Mouse (Mus musculus) midbrain, embryonic 12.5 days (tissue): ENCODE results near the gene Yy2. TPM values are rescaled to one million over a fixed set of nuclear protein-coding genes. Genes with fewer than 3 reads are reported as not detected.

Experiments used
- ATAC-seq: fragments of 200-750 bp; cut with Nextera tagmentation; 2 replicates; pipeline ENCODE4 v1.8.0; 2017; ENCODE audit warnings: low read depth, moderate TSS enrichment, moderate library complexity; ENCODE audit not compliant: low FRiP score
- H3K27ac ChIP-seq: fragments of 300-500 bp; sonication (generic); replicated peaks from 2 replicates; pipeline ENCODE4 v1.5.1; 2016; ENCODE audit warnings: mild to moderate bottlenecking
- H3K27me3 ChIP-seq: fragments of 300-500 bp; sonication (generic); 2 replicates; pipeline ENCODE4 v1.6.1; 2016; ENCODE audit warnings: mild to moderate bottlenecking
- H3K36me3 ChIP-seq: fragments of 300-500 bp; sonication (generic); 2 replicates; pipeline ENCODE4 v1.6.1; 2016
- H3K4me1 ChIP-seq: fragments of 300-500 bp; sonication (generic); 2 replicates; pipeline ENCODE4 v1.6.1; 2016
- H3K4me2 ChIP-seq: fragments of 300-500 bp; sonication (generic); replicated peaks from 2 replicates; pipeline ENCODE4 v1.6.1; 2016; ENCODE audit warnings: mild to moderate bottlenecking, moderate library complexity
- H3K4me3 ChIP-seq: fragments of 300-500 bp; sonication (generic); 2 replicates; pipeline ENCODE4 v1.5.1; 2016; ENCODE audit warnings: mild to moderate bottlenecking
- H3K9ac ChIP-seq: fragments of 300-500 bp; sonication (generic); replicated peaks from 2 replicates; pipeline ENCODE4 v1.6.1; 2016; ENCODE audit warnings: mild to moderate bottlenecking, moderate library complexity
- H3K9me3 ChIP-seq: fragments of 300-500 bp; sonication (generic); 2 replicates; pipeline ENCODE4 v1.6.1; 2016; ENCODE audit warnings: mild to moderate bottlenecking
- WGBS: fragments of 180-500 bp; shearing (Covaris S2); methylation state at CpG from one replicate; pipeline ENCODE4 v1.1.7; 2016; 5-methylcytosine and 5-hydroxymethylcytosine counted together
- polyA plus RNA-seq: library from polyadenylated mRNA; unstranded; fragments of >200 nt; fragmentation: Nextera tagmentation; extraction: Ambion mirVana; gene quantifications from 2 replicates; pipeline ENCODE4 v1.2.1, GENCODE M21; 2016

The Yy2 gene
- 3.6 and 5.6 TPM in 2 replicates for polyA plus RNA-seq

GRCm38 (mm10) chrX:157568840-157569239 lies at the start of gene Yy2:
Gene Yy2 (minus strand): TSS chrX:157568985.
- H3K27ac ChIP-seq: no peak within 1 kb of the TSS
- ATAC-seq: no peak
- no peak within 1 kb of the TSS for H3K4me2 ChIP-seq
- no peaks in the 10 kb centered on the region for H3K9me3 ChIP-seq
- no peaks in the 10 kb centered on the region for H3K36me3 ChIP-seq
- 91% methylated on average over 26 of the region's 26 CpGs for WGBS
- no peak within 1 kb of the TSS for H3K4me3 ChIP-seq
- H3K27me3 ChIP-seq: no peaks in the 10 kb centered on the region
- H3K9ac ChIP-seq: no peak within 1 kb of the TSS
- no peaks in the 10 kb centered on the region for H3K4me1 ChIP-seq

DNA sequence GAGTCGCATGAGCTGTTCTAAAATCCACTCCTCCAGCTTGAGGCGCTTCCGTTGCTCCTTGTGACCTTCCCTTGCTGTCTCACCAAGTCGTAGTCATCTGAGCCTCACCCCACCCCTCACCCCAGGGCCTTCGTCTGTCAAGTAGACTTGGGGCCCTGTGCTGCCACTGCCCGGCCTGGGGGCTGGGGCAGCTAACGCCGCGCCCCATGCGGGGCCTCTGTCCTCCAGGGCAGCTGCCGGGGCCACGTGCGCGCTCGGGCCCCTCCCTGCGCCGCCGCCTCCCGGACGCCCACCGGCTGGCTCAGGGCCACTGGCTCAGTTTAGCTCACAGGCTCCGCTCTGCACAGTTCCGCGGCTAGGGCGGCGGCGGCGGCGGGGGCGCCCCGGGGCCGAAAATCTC lies 44.1 kb upstream of the Yy2 start:
- H3K4me2 ChIP-seq: peak overlapping the region; percentile 39
- H3K9ac ChIP-seq: no peak overlapping the region
- 30% methylated on average over 32 of the region's 32 CpGs for WGBS
- H3K36me3 ChIP-seq: no peaks in the 10 kb centered on the region
- ATAC-seq: peak; percentile 58
- H3K4me1 ChIP-seq: no peaks in the 10 kb centered on the region
- H3K4me3 ChIP-seq: no peak overlapping the region
- no peaks in the 10 kb centered on the region; the same call in 1 of the 2 replicates for H3K27me3 ChIP-seq
- H3K9me3 ChIP-seq: no peaks in the 10 kb centered on the region
- no peak overlapping the region for H3K27ac ChIP-seq

DNA sequence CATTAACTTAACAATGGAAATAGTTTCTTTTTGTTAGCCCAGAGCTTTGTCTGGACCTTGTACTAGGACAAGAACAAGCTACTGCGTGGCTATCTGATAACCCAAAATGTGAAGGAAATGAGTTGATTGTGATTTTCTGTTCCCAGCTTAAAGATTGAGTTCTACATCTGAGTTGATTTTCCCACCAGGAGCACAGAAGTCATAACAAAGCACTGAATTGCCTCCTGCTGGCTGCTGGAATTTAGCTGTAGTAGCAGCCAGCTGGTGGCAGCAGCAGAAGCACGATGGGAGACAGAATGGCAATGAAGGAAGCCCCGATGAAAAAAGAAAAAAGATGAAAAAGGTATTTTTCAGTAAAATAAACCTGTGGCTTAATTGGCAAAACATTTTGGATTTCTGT lies 32.7 kb upstream of the Yy2 start:
- Histone ChIP-seq H3K9me3 (no peaks in the 10 kb centered on the region), H3K4me2 (no peak overlapping the region), H3K36me3 (no peaks in the 10 kb centered on the region), H3K4me3 (no peak overlapping the region), H3K27ac (no peak overlapping the region), H3K4me1 (peaks cover 4% of the 10 kb centered on the region; the same call in 1 of the 2 replicates), H3K9ac (no peak overlapping the region), H3K27me3 (peaks cover 9% of the 10 kb centered on the region)
- no peak for ATAC-seq
- WGBS: 12% methylated on average over 3 of the region's 3 CpGs

- Histone ChIP-seq H3K9me3 (no peaks in the 10 kb centered on the region), H3K4me3 (peak within 1 kb of the TSS; percentile 58), H3K4me2 (peak within 1 kb of the TSS; percentile 51), H3K36me3 (no peaks in the 10 kb centered on the region), H3K4me1 (peaks cover 11% of the 10 kb centered on the region; the same call in 1 of the 2 replicates), H3K9ac (peak within 1 kb of the TSS; percentile 72), H3K27me3 (peaks cover 11% of the 10 kb centered on the region), H3K27ac (peak within 1 kb of the TSS; percentile 80)
- WGBS: 22% methylated on average over 67 of the region's 74 CpGs
- ATAC-seq: peak; percentile 82
Measured at GRCm38 (mm10) chrX:157598186-157598996, 29.6 kb upstream of the Yy2 start, which contains the start of gene Mbtps2. Gene Mbtps2 (minus strand): TSS chrX:157598715.

- Histone ChIP-seq H3K9ac (peak overlapping the region; percentile 72), H3K36me3 (no peaks in the 10 kb centered on the region), H3K4me3 (peak overlapping the region; percentile 58), H3K4me2 (peak overlapping the region; percentile 51), H3K9me3 (no peaks in the 10 kb centered on the region), H3K27me3 (peaks cover 14% of the 10 kb centered on the region), H3K4me1 (peaks cover 11% of the 10 kb centered on the region; the same call in 1 of the 2 replicates), H3K27ac (peak overlapping the region; percentile 80)
- no peak for ATAC-seq
- 22% methylated on average over 17 of the region's 17 CpGs for WGBS
Measured at GRCm38 (mm10) chrX:157597585-157598185, 28.9 kb upstream of the Yy2 start.

DNA sequence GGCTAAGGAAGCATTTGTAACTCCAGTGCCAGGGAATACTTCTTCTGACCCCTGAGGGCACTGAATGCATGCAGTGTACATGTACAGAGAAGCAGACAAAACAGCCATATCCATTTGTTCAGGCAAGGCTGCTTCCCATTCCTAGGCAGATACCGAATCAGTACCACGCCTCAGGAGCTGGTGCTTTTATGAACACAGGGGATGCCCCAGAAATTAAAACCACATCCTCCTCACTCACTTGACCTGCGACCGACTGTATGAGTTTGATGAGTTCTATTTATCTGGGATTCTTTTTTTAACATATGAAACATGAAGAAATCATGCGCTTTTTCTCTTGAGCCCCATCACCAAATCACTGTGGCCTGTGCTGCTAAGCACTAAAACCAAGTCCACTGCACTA lies 28.0 kb upstream of the Yy2 start:
- 88% methylated on average over 5 of the region's 5 CpGs for WGBS
- Histone ChIP-seq H3K36me3 (no peaks in the 10 kb centered on the region), H3K9me3 (no peaks in the 10 kb centered on the region), H3K27ac (no peak overlapping the region), H3K4me3 (0 out of 2 replicates have a peak overlapping the region, but pooled peaks have one; percentile 58), H3K27me3 (peaks cover 15% of the 10 kb centered on the region), H3K4me1 (peaks cover 11% of the 10 kb centered on the region; the same call in 1 of the 2 replicates), H3K9ac (no peak overlapping the region), H3K4me2 (peak overlapping the region; percentile 51)
- no peak for ATAC-seq

DNA sequence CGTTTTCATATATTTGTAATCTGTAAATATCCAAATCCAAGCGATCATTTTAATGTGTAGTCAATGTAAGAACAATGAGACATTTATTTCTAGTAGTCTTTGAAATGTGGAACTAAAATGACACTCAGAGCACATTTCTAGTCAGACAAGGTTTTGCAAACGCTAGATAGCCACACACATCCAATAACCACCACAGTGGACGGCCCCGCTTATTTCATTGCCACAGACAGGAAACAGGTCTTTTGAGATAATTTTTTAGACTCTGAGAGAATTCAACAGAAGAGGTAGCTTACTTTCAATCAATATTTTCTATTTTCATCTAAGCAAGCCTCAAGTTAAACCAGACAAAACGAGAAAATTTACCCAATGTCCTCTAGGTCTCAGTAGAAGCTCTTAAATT lies 27.1 kb upstream of the Yy2 start:
- Histone ChIP-seq H3K9me3 (no peaks in the 10 kb centered on the region), H3K4me3 (no peak overlapping the region), H3K27ac (no peak overlapping the region), H3K9ac (no peak overlapping the region), H3K27me3 (peaks cover 15% of the 10 kb centered on the region), H3K4me1 (peaks cover 11% of the 10 kb centered on the region; the same call in 1 of the 2 replicates), H3K4me2 (no peak overlapping the region), H3K36me3 (no peaks in the 10 kb centered on the region)
- ATAC-seq: no peak
- 85% methylated on average over 6 of the region's 6 CpGs for WGBS

DNA sequence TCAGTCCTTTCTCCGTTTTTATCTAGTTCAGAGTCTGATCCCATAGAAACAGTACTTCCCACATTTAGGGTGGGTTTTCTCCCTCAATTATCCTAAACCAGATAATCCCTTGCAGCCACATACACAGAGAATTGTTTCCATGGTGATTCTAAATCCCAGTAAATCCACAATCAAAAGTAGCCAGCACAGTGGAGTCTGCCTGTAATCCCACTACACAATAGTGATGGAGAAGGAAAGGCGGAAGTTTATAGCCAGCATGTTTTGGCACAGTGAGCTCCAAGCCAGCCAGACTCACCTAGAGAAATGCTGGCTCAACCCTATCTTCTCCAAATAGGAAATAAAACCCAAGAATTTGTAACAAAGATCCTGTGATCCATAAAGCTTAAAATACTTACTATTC lies 25.8 kb upstream of the Yy2 start:
- ATAC-seq: peak; percentile 50
- no peak overlapping the region for H3K4me2 ChIP-seq
- WGBS: 25% methylated on average over 2 of the region's 2 CpGs

DNA sequence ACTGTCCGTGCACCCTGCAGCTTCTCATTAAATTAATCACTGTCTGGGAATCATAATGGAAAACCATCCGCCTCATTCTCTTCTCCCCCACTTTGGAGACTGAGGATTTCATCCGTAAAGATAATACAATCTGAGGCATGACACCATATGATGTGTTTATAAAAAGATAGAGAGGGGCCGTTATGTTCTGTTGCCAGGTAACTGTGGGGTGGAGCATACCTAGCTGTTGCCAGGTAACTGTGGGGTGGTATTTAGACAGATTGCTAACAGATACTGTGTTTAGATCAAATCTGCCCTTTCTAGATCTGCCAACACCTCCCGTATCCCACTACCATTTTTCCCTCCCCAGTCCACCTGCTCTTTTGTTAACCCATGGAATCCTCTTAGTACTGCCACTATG lies 18.2 kb upstream of the Yy2 start:
- H3K27ac ChIP-seq: no peak overlapping the region
- no peak overlapping the region for H3K4me2 ChIP-seq
- 0 out of 2 replicates have a peak, but pooled peaks cover 3% of the 10 kb centered on the region for H3K4me1 ChIP-seq
- WGBS: 73% methylated on average over 5 of the region's 5 CpGs
- 0 out of 2 replicates have a peak, but pooled peaks cover 5% of the 10 kb centered on the region for H3K36me3 ChIP-seq
- H3K9ac ChIP-seq: no peak overlapping the region
- no peak overlapping the region for H3K4me3 ChIP-seq
- peaks cover 5% of the 10 kb centered on the region; the same call in 1 of the 2 replicates for H3K27me3 ChIP-seq
- H3K9me3 ChIP-seq: no peaks in the 10 kb centered on the region
- no peak for ATAC-seq

More for the DNA sequence above, 25.8 kb upstream of the Yy2 start:
- Histone ChIP-seq H3K27me3 (peaks cover 15% of the 10 kb centered on the region), H3K9ac (no peak overlapping the region), H3K36me3 (0 out of 2 replicates have a peak, but pooled peaks cover 5% of the 10 kb centered on the region), H3K27ac (peak overlapping the region; percentile 46; the same call in 1 of the 2 replicates), H3K4me3 (no peak overlapping the region), H3K9me3 (no peaks in the 10 kb centered on the region), H3K4me1 (peaks cover 11% of the 10 kb centered on the region; the same call in 1 of the 2 replicates)

- no peak for ATAC-seq
- H3K9me3 ChIP-seq: no peaks in the 10 kb centered on the region
Measured at GRCm38 (mm10) chrX:157586397-157586796, 17.6 kb upstream of the Yy2 start.

GRCm38 (mm10) chrX:157579108-157579614 lies 10.4 kb upstream of the Yy2 start:
- Histone ChIP-seq H3K27me3 (no peaks in the 10 kb centered on the region), H3K4me1 (no peaks in the 10 kb centered on the region), H3K4me2 (no peak overlapping the region), H3K9me3 (no peaks in the 10 kb centered on the region), H3K4me3 (no peak overlapping the region), H3K9ac (no peak overlapping the region), H3K27ac (no peak overlapping the region), H3K36me3 (no peaks in the 10 kb centered on the region)
- WGBS: 69% methylated on average over 6 of the region's 6 CpGs
- no peak for ATAC-seq

More at GRCm38 (mm10) chrX:157586397-157586796, 17.6 kb upstream of the Yy2 start:
- Histone ChIP-seq H3K36me3 (0 out of 2 replicates have a peak, but pooled peaks cover 5% of the 10 kb centered on the region), H3K9ac (no peak overlapping the region), H3K27ac (no peak overlapping the region), H3K4me3 (no peak overlapping the region), H3K27me3 (peaks cover 5% of the 10 kb centered on the region; the same call in 1 of the 2 replicates), H3K4me2 (no peak overlapping the region), H3K4me1 (0 out of 2 replicates have a peak, but pooled peaks cover 3% of the 10 kb centered on the region)

GRCm38 (mm10) chrX:157574683-157575082 lies 5.9 kb upstream of the Yy2 start:
- H3K9ac ChIP-seq: no peak overlapping the region
- WGBS: 78% methylated on average over 2 of the region's 2 CpGs
- H3K27me3 ChIP-seq: no peaks in the 10 kb centered on the region
- H3K4me2 ChIP-seq: no peak overlapping the region
- ATAC-seq: no peak
- no peak overlapping the region for H3K4me3 ChIP-seq
- H3K4me1 ChIP-seq: no peaks in the 10 kb centered on the region
- no peaks in the 10 kb centered on the region for H3K36me3 ChIP-seq
- H3K9me3 ChIP-seq: no peaks in the 10 kb centered on the region
- no peak overlapping the region for H3K27ac ChIP-seq
